Mouse (Mus musculus): ENCODE measurements around the gene Fbxo6. TPM values are rescaled to one million over a fixed set of nuclear protein-coding genes. Genes with fewer than 3 reads are reported as not detected.

Gene Fbxo6
- total RNA-seq, 4 experiments from 2014 or later, result 50.2 to 84.6 (median 64.4) TPM

GRCm38 (mm10) chr4:148160436-148161390 lies 8.8 kb upstream of the Fbxo6 start, which contains the start of the genes Fbxo44 and Fbxo2:
TSS of gene Fbxo44 (minus strand) at chr4:148160482.
TSS of gene Fbxo2 (plus strand) at chr4:148160621.
- DNase-seq, result no peak

- DNase-seq, result peak; percentile 97
Measured at GRCm38 (mm10) chr4:148159544-148160435, 7.8 kb upstream of the Fbxo6 start.

GRCm38 (mm10) chr4:148158436-148159348 lies 6.8 kb upstream of the Fbxo6 start:
- DNase-seq, result no peak

- no peak for DNase-seq
Measured at GRCm38 (mm10) chr4:148154982-148155381, 3.0 kb upstream of the Fbxo6 start.

- no peak for DNase-seq
Measured at GRCm38 (mm10) chr4:148154006-148154405, 2.1 kb upstream of the Fbxo6 start.

- no peak for DNase-seq
Measured at GRCm38 (mm10) chr4:148152547-148152946, 607 bp upstream of the Fbxo6 start.

GRCm38 (mm10) chr4:148150953-148151266 lies 1.0 kb downstream of the Fbxo6 start:
- no peak for DNase-seq

GRCm38 (mm10) chr4:148150242-148150641 lies 1.7 kb downstream of the Fbxo6 start:
- DNase-seq, result no peak

GRCm38 (mm10) chr4:148149540-148149939 lies 2.4 kb downstream of the Fbxo6 start:
- no peak for DNase-seq

GRCm38 (mm10) chr4:148147714-148148113 lies 4.2 kb downstream of the Fbxo6 start:
- no peak for DNase-seq

- no peak for DNase-seq
Measured at GRCm38 (mm10) chr4:148143721-148144120, 8.2 kb downstream of the Fbxo6 start.

- peak; percentile 91 for DNase-seq
Measured at GRCm38 (mm10) chr4:148140098-148141011, 11.6 kb downstream of the Fbxo6 start.

GRCm38 (mm10) chr4:148139767-148140097 lies 12.2 kb downstream of the Fbxo6 start:
- DNase-seq, result no peak

GRCm38 (mm10) chr4:148137503-148137902 lies 14.4 kb downstream of the Fbxo6 start:
- no peak for DNase-seq

GRCm38 (mm10) chr4:148134988-148135387 lies 17.0 kb downstream of the Fbxo6 start:
- no peak for DNase-seq

GRCm38 (mm10) chr4:148131497-148132081 lies 20.4 kb downstream of the Fbxo6 start:
- no peak for DNase-seq

- no peak for DNase-seq
Measured at GRCm38 (mm10) chr4:148130561-148131413, 21.2 kb downstream of the Fbxo6 start, which contains the start of gene Draxin. TSS of gene Draxin (minus strand) at chr4:148130698.

- no peak for DNase-seq
Measured at GRCm38 (mm10) chr4:148130133-148130532, 21.8 kb downstream of the Fbxo6 start, which contains the start of gene Mad2l2. TSS of gene Mad2l2 (plus strand) at chr4:148130384.

GRCm38 (mm10) chr4:148128672-148129071 lies 23.3 kb downstream of the Fbxo6 start:
- DNase-seq, result no peak
